Mouse (Mus musculus) ZHBTc4 (cell line): Measurements from ENCODE around the gene Iqschfp.
A peak's percentile ranks its signal among the peaks of the same experiment; 100 is the strongest.

ENCODE experiments used
- DNase-seq: peaks from one replicate; pipeline ENCODE4 v3.0.0-alpha.2; 2011; ENCODE audit warnings: low read depth, low spot score

The Iqschfp gene

GRCm38 (mm10) chr3:68593073-68593867, 701.2 kb downstream of the Iqschfp start:
- DNase-seq = no peak

- no peak for DNase-seq
Observed at GRCm38 (mm10) chr3:68595316-68595925, 703.4 kb downstream of the Iqschfp start.

GRCm38 (mm10) chr3:68596938-68597337, 704.9 kb downstream of the Iqschfp start:
- DNase-seq = no peak

DNA sequence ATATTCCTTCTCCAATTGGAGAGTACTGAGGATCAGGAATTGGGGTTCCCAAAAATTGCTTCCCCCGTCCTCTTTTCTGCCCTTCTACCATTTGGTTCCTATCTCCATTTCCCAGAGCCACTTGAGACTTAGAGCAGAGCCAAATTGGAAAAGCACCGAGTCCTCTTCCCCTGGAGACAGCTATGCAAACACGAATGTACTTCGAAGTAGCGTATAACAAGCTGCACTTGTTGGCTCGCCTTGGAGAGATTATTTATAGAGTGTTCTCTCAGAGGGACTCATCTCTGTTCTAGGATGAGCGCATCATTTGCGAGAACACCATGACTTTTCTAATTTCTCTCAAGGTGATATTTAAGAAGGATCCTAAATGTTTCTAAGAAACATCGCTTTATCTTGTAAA, 710.9 kb downstream of the Iqschfp start:
- DNase-seq = no peak

DNA sequence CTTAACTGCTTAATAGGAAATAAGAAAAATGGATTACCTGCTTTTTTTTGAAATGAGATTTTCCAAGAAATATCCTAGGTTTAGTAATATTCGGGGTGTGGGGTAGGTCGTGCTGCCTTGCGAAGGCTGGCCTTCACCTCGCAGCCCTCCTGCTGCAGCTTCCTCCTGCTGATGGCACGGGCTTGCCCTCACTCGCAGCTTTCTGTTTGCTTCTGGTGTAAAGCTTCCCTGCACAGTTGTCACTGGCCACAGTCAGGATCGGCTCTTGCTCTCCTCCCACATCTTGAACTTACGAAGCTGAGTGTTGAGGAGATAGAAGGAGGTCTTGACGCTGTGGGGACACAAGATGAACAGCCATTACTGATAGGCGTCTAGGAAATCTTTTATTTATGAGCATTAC, 712.4 kb downstream of the Iqschfp start:
- DNase-seq = no peak

DNA sequence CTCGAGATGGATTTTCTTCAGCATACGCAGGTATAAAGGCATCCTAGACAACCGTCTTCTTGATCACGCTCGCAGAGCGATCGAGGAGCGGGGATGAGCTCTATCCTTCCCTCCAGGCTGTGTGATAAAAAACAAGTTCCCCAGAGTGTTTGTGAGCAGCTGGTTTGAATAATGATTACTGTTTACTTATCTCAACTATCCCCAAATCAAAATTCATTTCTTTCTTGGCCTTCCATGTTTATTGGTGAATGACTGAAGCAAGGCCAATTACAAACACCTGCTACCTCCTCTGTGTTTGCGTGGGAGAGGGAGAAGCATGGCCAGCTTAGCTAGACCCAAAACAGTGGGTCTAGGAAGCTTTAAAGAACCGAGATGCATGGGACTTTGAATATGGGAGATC, 712.9 kb downstream of the Iqschfp start:
- DNase-seq = no peak

DNA sequence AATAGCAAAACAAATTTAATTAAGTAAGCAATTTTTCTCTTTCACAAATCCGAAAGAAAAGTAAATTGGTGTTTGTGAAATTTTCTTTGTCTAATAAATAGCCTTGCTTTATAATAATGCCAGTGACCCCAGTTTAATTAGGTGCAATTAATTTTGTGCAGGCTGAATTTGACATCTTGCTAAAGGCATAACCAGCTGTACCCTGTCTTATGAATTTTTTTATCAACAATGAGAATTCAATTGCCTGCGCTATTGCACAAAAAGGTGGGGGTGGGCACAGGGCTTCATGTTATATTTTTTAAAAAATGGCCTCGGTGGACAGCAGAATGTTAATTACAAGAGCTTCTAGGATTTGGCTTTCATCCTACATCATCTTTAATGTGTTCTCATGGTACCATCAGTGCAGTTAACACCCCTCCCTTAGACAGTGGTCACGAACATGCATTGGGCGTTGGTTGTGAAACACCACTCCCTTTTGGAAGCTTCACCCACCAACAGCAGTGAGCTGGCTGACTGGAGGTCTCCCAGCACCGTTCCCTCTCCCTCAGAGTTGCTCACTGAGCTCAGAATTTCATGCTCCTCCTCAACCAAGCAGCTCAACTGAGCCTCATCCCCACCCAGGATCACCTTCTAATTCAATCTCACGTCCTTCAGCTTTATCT, 714.0 kb downstream of the Iqschfp start:
- DNase-seq = no peak

DNA sequence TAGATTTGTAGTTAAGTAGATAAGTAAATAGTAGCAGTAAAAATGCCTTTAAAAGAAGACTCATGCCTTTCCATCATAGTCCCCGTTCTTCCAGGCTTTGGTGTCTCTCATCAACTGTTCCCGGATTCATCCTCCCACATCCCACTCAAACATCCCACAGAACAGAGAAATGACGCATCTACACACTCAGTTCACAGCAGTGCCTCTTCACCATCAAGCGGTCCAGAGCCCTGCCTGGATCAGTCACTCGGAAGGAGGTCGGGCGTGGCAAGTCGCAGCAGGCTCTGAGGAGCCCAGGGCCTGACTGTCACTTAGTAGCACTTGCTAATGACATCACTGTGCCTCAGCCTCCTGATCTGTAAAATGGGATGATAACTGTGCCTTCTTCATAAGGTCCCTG, 714.7 kb downstream of the Iqschfp start:
- DNase-seq = peak; percentile 22

- DNase-seq = no peak
Observed at GRCm38 (mm10) chr3:68607336-68607735, 715.3 kb downstream of the Iqschfp start.

GRCm38 (mm10) chr3:68608848-68609497, 716.9 kb downstream of the Iqschfp start:
- no peak for DNase-seq

- DNase-seq = no peak
Observed at GRCm38 (mm10) chr3:68610011-68610410, 718.0 kb downstream of the Iqschfp start.

GRCm38 (mm10) chr3:68610598-68611261, 718.7 kb downstream of the Iqschfp start:
- DNase-seq = no peak

DNA sequence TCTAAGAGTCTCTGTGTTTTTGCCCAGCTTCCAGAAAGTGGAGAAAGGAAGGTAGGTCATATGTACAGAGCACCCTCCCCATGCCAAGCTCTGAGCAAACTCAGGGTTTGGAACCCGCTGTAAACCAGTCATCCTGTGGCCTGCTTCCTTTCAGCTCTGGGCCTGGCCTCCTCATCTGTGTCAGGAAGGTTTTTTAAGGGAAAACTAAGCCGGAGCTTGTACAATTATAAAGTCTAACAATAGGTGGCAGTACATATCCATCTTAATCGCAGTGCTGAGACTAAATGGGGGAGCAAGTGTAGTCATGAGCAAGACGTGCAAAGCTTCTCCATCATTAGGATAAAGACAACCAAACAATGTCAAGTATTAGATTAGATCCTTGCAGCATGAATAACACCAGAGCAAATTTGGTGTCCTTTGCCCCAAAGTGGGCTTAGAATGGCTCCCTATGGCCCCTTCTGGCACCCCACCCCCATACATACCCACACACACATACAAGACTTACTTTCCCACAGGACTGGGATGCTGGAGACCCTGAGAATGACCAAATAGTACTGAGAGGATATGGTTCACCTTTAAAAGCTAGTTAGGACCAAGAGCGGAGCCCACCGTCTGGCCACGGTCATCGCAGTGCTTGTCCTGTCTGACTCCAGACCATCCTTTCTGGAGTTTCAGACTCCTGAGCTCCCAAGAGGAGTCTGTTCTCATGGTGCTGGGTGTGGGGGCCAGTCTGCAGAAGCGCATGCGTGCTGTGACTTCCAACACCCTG, 723.2 kb downstream of the Iqschfp start:
- peak; percentile 37 for DNase-seq

DNA sequence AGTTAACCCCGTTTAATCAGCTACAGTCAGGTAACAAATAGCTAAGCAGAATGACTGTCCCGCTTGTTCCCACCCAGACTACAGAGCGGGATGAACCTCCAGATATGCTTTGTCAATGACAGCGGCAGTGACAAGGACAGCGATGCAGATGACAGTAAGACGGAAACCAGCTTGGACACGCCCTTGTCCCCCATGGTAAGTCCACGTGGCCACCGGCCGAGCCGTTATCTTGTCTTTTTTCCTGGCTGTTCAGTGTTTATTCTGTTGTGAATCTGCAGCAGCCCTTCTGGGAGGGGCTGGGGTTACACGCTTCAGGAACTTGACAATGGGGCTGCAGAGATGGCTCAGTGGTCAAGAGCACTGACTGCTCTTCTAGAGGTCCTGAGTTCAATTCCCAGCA, 724.3 kb downstream of the Iqschfp start:
- no peak for DNase-seq

DNA sequence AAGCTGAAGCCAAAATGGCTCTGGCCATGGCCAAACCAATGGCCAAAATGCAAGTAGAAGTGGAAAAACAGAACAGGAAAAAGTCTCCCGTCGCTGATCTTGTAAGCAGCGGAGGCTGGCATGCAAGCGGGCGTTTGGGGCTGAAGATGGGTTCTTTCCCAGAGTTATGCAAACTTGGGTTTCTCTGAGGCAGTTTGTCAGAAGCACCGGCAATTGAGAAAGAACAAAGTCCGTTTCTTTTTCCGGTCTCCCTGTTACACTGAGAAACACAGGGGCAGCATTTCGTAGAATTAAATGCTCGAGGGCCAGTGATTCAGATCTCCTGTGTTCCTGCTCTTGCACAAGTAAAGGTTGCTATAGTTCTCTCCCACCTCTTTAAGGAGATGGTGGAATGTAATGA, 725.7 kb downstream of the Iqschfp start:
- DNase-seq = no peak

- no peak for DNase-seq
Observed at GRCm38 (mm10) chr3:68619097-68619496, 727.1 kb downstream of the Iqschfp start.

GRCm38 (mm10) chr3:68621971-68622370, 729.9 kb downstream of the Iqschfp start:
- DNase-seq = no peak

DNA sequence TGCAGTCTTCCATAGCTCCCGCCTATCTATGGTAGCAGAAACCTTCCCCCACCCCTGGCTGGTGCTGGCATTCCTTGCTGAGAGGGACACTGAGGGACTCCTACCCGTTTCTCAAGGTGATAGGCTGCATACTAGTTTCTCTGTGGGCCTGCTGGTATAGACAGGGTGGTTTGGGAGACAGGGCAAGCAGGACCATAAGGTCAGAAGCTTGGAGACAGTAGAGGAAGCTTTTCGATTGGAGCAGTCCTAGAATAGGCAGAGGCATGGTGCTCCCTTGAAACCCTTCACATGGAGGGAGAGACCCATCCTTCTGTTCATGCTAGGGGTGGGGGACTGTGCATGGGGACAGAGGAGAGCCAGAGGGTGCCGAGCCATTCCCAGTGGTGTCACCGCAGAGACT, 731.0 kb downstream of the Iqschfp start:
- DNase-seq = no peak

DNA sequence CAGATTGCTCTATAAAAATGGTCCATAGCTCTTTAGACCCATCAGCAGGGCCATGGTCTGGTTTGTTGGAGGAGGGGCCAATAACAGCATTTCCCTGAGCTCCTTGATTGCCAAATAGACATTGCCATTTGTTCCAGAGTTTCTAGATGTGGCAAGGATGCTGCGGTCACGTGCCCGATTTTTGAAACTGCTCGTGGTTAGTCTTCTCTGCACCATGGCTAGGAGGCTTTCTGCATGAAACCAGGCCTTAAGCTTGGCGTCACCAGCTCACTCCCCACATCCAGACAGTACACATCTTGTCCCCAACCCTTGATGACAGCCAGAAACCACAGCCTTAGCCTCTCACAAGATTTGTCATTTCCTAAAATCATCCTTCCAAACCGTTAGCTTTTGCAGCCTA, 732.4 kb downstream of the Iqschfp start:
- DNase-seq = no peak

GRCm38 (mm10) chr3:68630261-68630660, 738.2 kb downstream of the Iqschfp start:
- DNase-seq = no peak

- no peak for DNase-seq
Observed at GRCm38 (mm10) chr3:68630821-68631220, 738.8 kb downstream of the Iqschfp start.
